Mouse (Mus musculus): ENCODE measurements around the gene Mrpl27. TPM values are rescaled to one million over a fixed set of nuclear protein-coding genes. Genes with fewer than 3 reads are reported as not detected.

Gene Mrpl27
- polyA plus RNA-seq, 1 experiment from 2014 or later: 147 TPM

DNA sequence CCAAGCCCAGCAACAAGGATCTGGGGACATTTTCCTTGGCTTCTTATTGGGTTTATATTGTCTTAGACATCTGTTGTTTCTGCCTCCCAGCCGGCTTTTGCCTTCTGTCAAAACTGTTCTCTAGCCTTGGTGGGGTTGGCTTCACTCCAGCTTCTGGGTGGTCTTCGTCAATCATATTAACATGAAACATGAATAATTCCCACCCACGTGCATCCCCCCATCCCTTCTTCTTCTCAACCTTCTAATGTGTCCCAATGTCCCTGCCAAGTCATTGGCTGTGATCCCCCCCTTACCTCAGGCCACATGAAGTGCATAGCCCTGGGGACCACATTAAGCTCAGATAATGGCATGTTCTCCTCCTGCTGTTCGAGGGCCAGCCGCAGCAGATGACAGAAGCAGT lies 50.9 kb downstream of the Mrpl27 start, which contains the start of gene Gm11541:
TSS of gene Gm11541 (minus strand) at position 28 of the 400 bp plus-strand sequence.
- DNase-seq (ENCODE audit: low spot score): no peak
- peaks cover 13% of the 10 kb centered on the region for H3K4me1 ChIP-seq
- H3K4me3 ChIP-seq: no peak within 1 kb of the TSS
- no peaks in the 10 kb centered on the region for H3K9me3 ChIP-seq (replicated peaks)
- peaks cover 4% of the 10 kb centered on the region; the same call in 1 of the 2 replicates for H3K27me3 ChIP-seq (ENCODE audit: low read depth, poor library complexity, severe bottlenecking)
- WGBS: 89% methylated on average over 5 of the region's 5 CpGs
- no peaks in the 10 kb centered on the region for H3K36me3 ChIP-seq
- H3K27ac ChIP-seq: no peak within 1 kb of the TSS

Other genes starting within 250 kb of the Mrpl27 start
- 12.7 and 21.4 TPM in 2 replicates for gene Cacna1g, start 179.6 kb upstream of the Mrpl27 start, polyA plus RNA-seq (2016; fragmentation: Nextera tagmentation; extraction: Ambion mirVana)
- 0.05 TPM in 1 of 2 replicates, not detected in the other for gene Spata20, start 167.6 kb upstream of the Mrpl27 start, polyA plus RNA-seq (2016; fragmentation: Nextera tagmentation; extraction: Ambion mirVana)
- 3.0 and 3.6 TPM in 2 replicates for gene Epn3, start 153.8 kb upstream of the Mrpl27 start, polyA plus RNA-seq (2016; fragmentation: Nextera tagmentation; extraction: Ambion mirVana)
- 2.7 and 5.0 TPM in 2 replicates for gene Mycbpap, start 132.0 kb upstream of the Mrpl27 start, polyA plus RNA-seq (2016; fragmentation: Nextera tagmentation; extraction: Ambion mirVana)
- gene Rsad1, start 104.5 kb upstream of the Mrpl27 start, polyA plus RNA-seq (2016; fragmentation: Nextera tagmentation; extraction: Ambion mirVana): 3.0 and 4.5 TPM in 2 replicates
- 0.11 and 0.30 TPM in 2 replicates for gene Chad, start 88.7 kb upstream of the Mrpl27 start, polyA plus RNA-seq (2016; fragmentation: Nextera tagmentation; extraction: Ambion mirVana)
- gene Acsf2, start 51.9 kb upstream of the Mrpl27 start, polyA plus RNA-seq (2016; fragmentation: Nextera tagmentation; extraction: Ambion mirVana): 4.1 and 5.6 TPM in 2 replicates
- 274 and 301 TPM in 2 replicates for gene Lrrc59, start 24.0 kb upstream of the Mrpl27 start, polyA plus RNA-seq (2016; fragmentation: Nextera tagmentation; extraction: Ambion mirVana)
- 60.1 and 62.2 TPM in 2 replicates for gene Eme1, start 197 bp downstream of the Mrpl27 start, polyA plus RNA-seq (2016; fragmentation: Nextera tagmentation; extraction: Ambion mirVana)
- gene Xylt2, start 23.7 kb downstream of the Mrpl27 start, polyA plus RNA-seq (2016; fragmentation: Nextera tagmentation; extraction: Ambion mirVana): 17.8 and 21.0 TPM in 2 replicates
- not detected in 2 replicates for gene Gm11541, start 50.7 kb downstream of the Mrpl27 start, polyA plus RNA-seq (2016; fragmentation: Nextera tagmentation; extraction: Ambion mirVana)
- gene Cdc34b, start 88.0 kb downstream of the Mrpl27 start, polyA plus RNA-seq (2016; fragmentation: Nextera tagmentation; extraction: Ambion mirVana): 0.16 and 0.20 TPM in 2 replicates
- not detected in 2 replicates for gene Tmem92, start 128.9 kb downstream of the Mrpl27 start, polyA plus RNA-seq (2016; fragmentation: Nextera tagmentation; extraction: Ambion mirVana)

Measured in limb, embryonic 10.5 days (tissue).